Mouse (Mus musculus): ENCODE measurements around the gene Olfr721-ps1.

Olfr721-ps1 gene

GRCm38 (mm10) chr14:14400998-14401397 is at the start of gene Olfr721-ps1:
Gene Olfr721-ps1, plus strand, starts transcription at chr14:14401298.
- no peak for DNase-seq (ENCODE audit: low spot score)

GRCm38 (mm10) chr14:14351721-14352590 is 49.1 kb upstream of the Olfr721-ps1 start:
- DNase-seq (ENCODE audit: low spot score): no peak

- no peak for DNase-seq (ENCODE audit: low spot score)
These were observed 48.5 kb upstream of the Olfr721-ps1 start for GRCm38 (mm10) chr14:14352606-14353005.

- no peak for DNase-seq (ENCODE audit: low spot score)
These were observed 47.9 kb upstream of the Olfr721-ps1 start for GRCm38 (mm10) chr14:14353081-14353732.

- DNase-seq (ENCODE audit: low spot score): no peak
These were observed 47.2 kb upstream of the Olfr721-ps1 start for GRCm38 (mm10) chr14:14353740-14354510.

GRCm38 (mm10) chr14:14354511-14355359 is 46.4 kb upstream of the Olfr721-ps1 start:
- no peak for DNase-seq (ENCODE audit: low spot score)

GRCm38 (mm10) chr14:14355360-14355646 is 45.8 kb upstream of the Olfr721-ps1 start:
- no peak for DNase-seq (ENCODE audit: low spot score)

- no peak for DNase-seq (ENCODE audit: low spot score)
These were observed 5.6 kb upstream of the Olfr721-ps1 start for GRCm38 (mm10) chr14:14395535-14395934.

- no peak for DNase-seq (ENCODE audit: low spot score)
These were observed 35.1 kb downstream of the Olfr721-ps1 start for GRCm38 (mm10) chr14:14436078-14436658.

All from lung, postnatal 25 days (tissue).